Mouse (Mus musculus) liver, embryonic 14.5 days (tissue): Measurements from ENCODE around the gene Gm21969. TPM values are rescaled to one million over a fixed set of nuclear protein-coding genes. Genes with fewer than 3 reads are reported as not detected.
A peak's percentile ranks its signal among the peaks of the same experiment; 100 is the strongest.

Experiments
- ATAC-seq: fragments of 200-750 bp; cut with Nextera tagmentation; 2 replicates; pipeline ENCODE4 v1.8.0; 2017; ENCODE audit warnings: moderate number of reproducible peaks, mild to moderate bottlenecking, moderate library complexity; ENCODE audit not compliant: insufficient read depth
- DNase-seq, 3 experiments: peaks; one replicate each; pipeline ENCODE4 v3.0.0-alpha.2; 2012 to 2013; ENCODE audit warnings: low read depth in 3 of 3, low spot score in 3 of 3
- H3K27ac ChIP-seq: fragments of 300-500 bp; sonication (generic); 2 replicates; pipeline ENCODE4 v1.5.1; 2014; ENCODE audit warnings: moderate library complexity, mild to moderate bottlenecking, control low read depth, inconsistent platforms
- H3K27me3 ChIP-seq: fragments of 300-500 bp; sonication (generic); 2 replicates; pipeline ENCODE4 v1.6.1; 2014; ENCODE audit warnings: mild to moderate bottlenecking, low read length, moderate library complexity; ENCODE audit not compliant: control insufficient read depth, insufficient read depth
- H3K36me3 ChIP-seq: fragments of 300-500 bp; sonication (generic); replicated peaks from 2 replicates; pipeline ENCODE4 v1.6.1; 2014; ENCODE audit warnings: low read depth; ENCODE audit not compliant: control insufficient read depth, insufficient read depth
- H3K4me1 ChIP-seq, 2 experiments: fragments of 200-500 bp in 1 of 2; fragments of 300-500 bp in 1 of 2; sonication (generic) in 1 of 2; replicated peaks; 2 replicates each; pipeline ENCODE4 v1.6.1; 2012 to 2014; ENCODE audit warnings: antibody characterized with exemption in 1 of 2, inconsistent platforms in 1 of 2, low read length in 1 of 2; ENCODE audit not compliant: control insufficient read depth in 2 of 2, insufficient read depth in 2 of 2
- H3K4me2 ChIP-seq: fragments of 300-500 bp; sonication (generic); 2 replicates; pipeline ENCODE4 v1.6.1; 2014; ENCODE audit warnings: low read depth, mild to moderate bottlenecking, control low read depth, moderate library complexity
- H3K4me3 ChIP-seq, 2 experiments: fragments of 200-500 bp in 1 of 2; fragments of 300-500 bp in 1 of 2; sonication (generic) in 1 of 2; 2 replicates each; pipeline ENCODE4 v1.5.1; 2012 to 2014; ENCODE audit warnings: low read depth in 2 of 2, low read length in 2 of 2, mild to moderate bottlenecking in 2 of 2, control low read depth in 1 of 2, inconsistent platforms in 1 of 2, moderate library complexity in 1 of 2; ENCODE audit not compliant: insufficient read depth in 1 of 2
- H3K9ac ChIP-seq: fragments of 300-500 bp; sonication (generic); replicated peaks from 2 replicates; pipeline ENCODE4 v1.6.1; 2014; ENCODE audit warnings: mild to moderate bottlenecking, control low read depth, moderate library complexity
- H3K9me3 ChIP-seq: fragments of 300-500 bp; sonication (generic); 2 replicates; pipeline ENCODE4 v1.6.1; 2016; ENCODE audit warnings: low read length, mixed read lengths; ENCODE audit not compliant: control insufficient read depth
- CTCF ChIP-seq: IDR thresholded peaks from 2 replicates; pipeline ENCODE4 v1.5.1; 2016; ENCODE audit warnings: antibody characterized with exemption, low read depth, control low read depth
- EP300 ChIP-seq: IDR thresholded peaks from 2 replicates; pipeline ENCODE4 v1.6.1; 2016; ENCODE audit warnings: antibody characterized with exemption, low read depth
- WGBS: fragments of 180-500 bp; shearing (Covaris S2); extraction: QIAGEN DNeasy Blood & Tissue Kit; methylation state at CpG from one replicate; pipeline ENCODE4 v1.1.7; 2014; ENCODE audit not compliant: insufficient replicate concordance; 5-methylcytosine and 5-hydroxymethylcytosine counted together
- polyA plus RNA-seq, 2 experiments: library from polyadenylated mRNA; depleted of rRNA in 1 of 2; stranded (reverse) in 1 of 2; unstranded in 1 of 2; fragments of >200 nt; fragmentation: Nextera tagmentation in 1 of 2; extraction: Ambion mirVana in 1 of 2; gene quantifications; 2 replicates each; pipeline versions ENCODE4 v1.2.1 to v1.2.3; 2012 to 2014

The Gm21969 gene
- polyA plus RNA-seq, 2 experiments = not detected

GRCm38 (mm10) chr4:139622373-139623282 lies 19.6 kb downstream of the Gm21969 start, which contains the start of gene Aldh4a1:
Gene Aldh4a1 (plus strand): TSS chr4:139622866.
- 0% methylated on average over 32 of the region's 38 CpGs for WGBS
- peak within 1 kb of the TSS; percentile 74 for H3K9ac ChIP-seq
- H3K4me1 ChIP-seq = peaks cover 2 to 11% of the 10 kb centered on the region in 2 experiments; a peak in 3 of 4 replicates

GRCm38 (mm10) chr4:139623434-139624115 lies 20.6 kb downstream of the Gm21969 start:
- no peak for DNase-seq
- 22% methylated on average over 21 of the region's 21 CpGs for WGBS
- peak overlapping the region; percentile 66 for H3K27ac ChIP-seq
- H3K27me3 ChIP-seq = no peaks in the 10 kb centered on the region
- TF ChIP-seq CTCF (no peak), EP300 (no peak)
- peak overlapping the region; percentile 69 to 79 for H3K4me3 ChIP-seq
- H3K4me2 ChIP-seq = peak overlapping the region; percentile 96
- H3K9ac ChIP-seq = peak overlapping the region; percentile 74
- peaks cover 2 to 11% of the 10 kb centered on the region in 2 experiments; a peak in 3 of 4 replicates for H3K4me1 ChIP-seq
- H3K36me3 ChIP-seq = no peaks in the 10 kb centered on the region
- no peak for ATAC-seq
- H3K9me3 ChIP-seq = no peaks in the 10 kb centered on the region

More at GRCm38 (mm10) chr4:139622373-139623282, 19.6 kb downstream of the Gm21969 start, which contains the start of gene Aldh4a1:
- Histone ChIP-seq H3K4me2 (peak within 1 kb of the TSS; percentile 96), H3K36me3 (no peaks in the 10 kb centered on the region), H3K4me3 (peak within 1 kb of the TSS; percentile 70 to 79), H3K27me3 (no peaks in the 10 kb centered on the region), H3K27ac (peak within 1 kb of the TSS; percentile 66), H3K9me3 (no peaks in the 10 kb centered on the region)
- peak; percentile 98 for ATAC-seq
- TF ChIP-seq CTCF = 0 out of 2 replicates have a peak, but pooled peaks have one; percentile 4
- peak; percentile 69 for TF ChIP-seq EP300
- DNase-seq = peak; percentile 91 to 92 (median 92)

- WGBS = 62% methylated on average over 5 of the region's 5 CpGs
- H3K4me1 ChIP-seq = peaks cover 2 to 11% of the 10 kb centered on the region in 2 experiments; a peak in 3 of 4 replicates
- H3K9me3 ChIP-seq = no peaks in the 10 kb centered on the region
- H3K4me3 ChIP-seq = peak overlapping the region; percentile 69 to 79
- peak; percentile 4; the same call in 1 of the 2 replicates for ATAC-seq
- TF ChIP-seq EP300 (no peak), CTCF (no peak)
- no peaks in the 10 kb centered on the region for H3K36me3 ChIP-seq
- DNase-seq = peak in 1 of 3 experiments; percentile 40
- no peak overlapping the region for H3K27ac ChIP-seq
- H3K9ac ChIP-seq = no peak overlapping the region; the same call in 1 of the 2 replicates
- no peaks in the 10 kb centered on the region for H3K27me3 ChIP-seq
- peak overlapping the region; percentile 96 for H3K4me2 ChIP-seq
Observed at GRCm38 (mm10) chr4:139624116-139624489, 21.1 kb downstream of the Gm21969 start.

- ATAC-seq (no peak), DNase-seq (peak in 1 of 3 experiments; percentile 27)
- peak overlapping the region; percentile 32 to 37 for H3K4me3 ChIP-seq
- no peaks in the 10 kb centered on the region for H3K9me3 ChIP-seq
- no peak overlapping the region for H3K27ac ChIP-seq
- WGBS = 64% methylated on average over 10 of the region's 10 CpGs
- no peak for TF ChIP-seq EP300
- no peak for TF ChIP-seq CTCF
- no peak overlapping the region for H3K9ac ChIP-seq
- no peaks in the 10 kb centered on the region for H3K36me3 ChIP-seq
- no peaks in the 10 kb centered on the region for H3K27me3 ChIP-seq
- H3K4me1 ChIP-seq = peaks cover 2 to 11% of the 10 kb centered on the region in 2 experiments; a peak in 3 of 4 replicates
- peak overlapping the region; percentile 96 for H3K4me2 ChIP-seq
Observed at GRCm38 (mm10) chr4:139624706-139625105, 21.7 kb downstream of the Gm21969 start.
